Mouse (Mus musculus): ENCODE measurements around the gene Scamp5.

DNA sequence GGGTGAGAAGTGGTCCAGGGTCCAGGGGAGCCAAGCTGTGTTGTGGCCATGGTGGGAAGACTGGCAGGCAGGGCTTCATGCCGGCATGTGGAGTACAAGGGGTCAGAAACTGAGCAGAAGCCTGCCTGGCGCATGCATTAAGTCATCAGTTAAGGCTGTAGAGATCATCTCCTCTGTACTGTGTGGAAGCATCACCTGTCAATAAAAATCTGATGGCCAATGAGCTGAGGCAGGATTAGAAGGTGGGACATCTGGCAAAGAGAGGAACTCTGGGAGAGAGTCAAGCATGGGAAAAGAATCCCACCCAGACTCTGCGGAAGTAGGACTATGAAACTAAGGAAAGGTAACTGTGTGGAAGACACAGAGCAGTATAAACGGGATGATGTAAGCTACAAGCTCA, 14.3 kb downstream of the Scamp5 start:
- TF ChIP-seq CTCF (IDR thresholded peaks at IDR 0.05; ENCODE audit: control insufficient read depth, insufficient read depth, low read length) (no peak), POLR2A (IDR thresholded peaks at IDR 0.05; ENCODE audit: borderline replicate concordance, control insufficient read depth, low read depth, low read length) (no peak)
